Mouse (Mus musculus) liver, embryonic 13.5 days (tissue): Measurements from ENCODE around the gene Cend1. TPM values are rescaled to one million over a fixed set of nuclear protein-coding genes. Genes with fewer than 3 reads are reported as not detected.

ENCODE experiments used
- ATAC-seq: fragments of 200-750 bp; cut with Nextera tagmentation; 2 replicates; pipeline ENCODE4 v1.8.0; 2017; ENCODE audit warnings: low read depth, mild to moderate bottlenecking, moderate number of reproducible peaks, moderate library complexity
- DNase-seq: peaks from one replicate; pipeline ENCODE4 v3.0.0; 2022
- H3K27ac ChIP-seq: fragments of 300-500 bp; sonication (generic); 2 replicates; pipeline ENCODE4 v1.5.1; 2015; ENCODE audit warnings: moderate library complexity, mild to moderate bottlenecking, inconsistent platforms
- H3K27me3 ChIP-seq: fragments of 300-500 bp; sonication (generic); 2 replicates; pipeline ENCODE4 v1.6.1; 2015; ENCODE audit warnings: mild to moderate bottlenecking, inconsistent platforms
- H3K36me3 ChIP-seq: fragments of 300-500 bp; sonication (generic); 2 replicates; pipeline ENCODE4 v1.6.1; 2015; ENCODE audit warnings: mild to moderate bottlenecking, inconsistent platforms
- H3K4me1 ChIP-seq: fragments of 300-500 bp; sonication (generic); replicated peaks from 2 replicates; pipeline ENCODE4 v1.6.1; 2015; ENCODE audit warnings: inconsistent platforms
- H3K4me2 ChIP-seq: fragments of 300-500 bp; sonication (generic); 2 replicates; pipeline ENCODE4 v1.6.1; 2015; ENCODE audit warnings: inconsistent platforms, mild to moderate bottlenecking, moderate library complexity
- H3K4me3 ChIP-seq: fragments of 300-500 bp; sonication (generic); replicated peaks from 2 replicates; pipeline ENCODE4 v1.5.1; 2015; ENCODE audit warnings: mild to moderate bottlenecking, inconsistent platforms
- H3K9ac ChIP-seq: fragments of 300-500 bp; sonication (generic); 2 replicates; pipeline ENCODE4 v1.6.1; 2015; ENCODE audit warnings: mild to moderate bottlenecking, inconsistent platforms
- H3K9me3 ChIP-seq: fragments of 300-500 bp; sonication (generic); replicated peaks from 2 replicates; pipeline ENCODE4 v1.6.1; 2016; ENCODE audit warnings: inconsistent platforms
- WGBS: fragments of 180-500 bp; shearing (Covaris S2); methylation state at CpG from one replicate; pipeline ENCODE4 v1.1.7; 2015; ENCODE audit not compliant: insufficient replicate concordance; 5-methylcytosine and 5-hydroxymethylcytosine counted together
- polyA plus RNA-seq: library from polyadenylated mRNA; unstranded; fragments of >200 nt; fragmentation: Nextera tagmentation; extraction: Ambion mirVana; gene quantifications from 2 replicates; pipeline ENCODE4 v1.2.1, GENCODE M21; 2015

Gene Cend1
- polyA plus RNA-seq, 1 experiment from 2014 or later = 0.14 TPM

- ATAC-seq (no peak), DNase-seq (no peak)
- WGBS = 79% methylated on average over 4 of the region's 4 CpGs
- no peak overlapping the region for H3K9ac ChIP-seq
- no peak overlapping the region for H3K27ac ChIP-seq
- no peak overlapping the region for H3K4me3 ChIP-seq
- no peaks in the 10 kb centered on the region for H3K9me3 ChIP-seq
- no peak overlapping the region for H3K4me2 ChIP-seq
- peaks cover 68% of the 10 kb centered on the region for H3K36me3 ChIP-seq
- H3K27me3 ChIP-seq = no peaks in the 10 kb centered on the region
- H3K4me1 ChIP-seq = peaks cover 6% of the 10 kb centered on the region
These were observed 23.8 kb downstream of the Cend1 start for GRCm38 (mm10) chr7:141405466-141405865.

- no peaks in the 10 kb centered on the region for H3K4me1 ChIP-seq
- WGBS = 39% methylated on average over 5 of the region's 5 CpGs
- no peaks in the 10 kb centered on the region for H3K27me3 ChIP-seq
- H3K9ac ChIP-seq = no peak overlapping the region
- peaks cover 72% of the 10 kb centered on the region for H3K36me3 ChIP-seq
- no peaks in the 10 kb centered on the region for H3K9me3 ChIP-seq
- ATAC-seq = peak; percentile 70
- H3K4me3 ChIP-seq = no peak overlapping the region
- peak; percentile 56 for DNase-seq
- no peak overlapping the region for H3K4me2 ChIP-seq
- H3K27ac ChIP-seq = no peak overlapping the region
These were observed 26.0 kb downstream of the Cend1 start for GRCm38 (mm10) chr7:141403305-141403704.

DNA sequence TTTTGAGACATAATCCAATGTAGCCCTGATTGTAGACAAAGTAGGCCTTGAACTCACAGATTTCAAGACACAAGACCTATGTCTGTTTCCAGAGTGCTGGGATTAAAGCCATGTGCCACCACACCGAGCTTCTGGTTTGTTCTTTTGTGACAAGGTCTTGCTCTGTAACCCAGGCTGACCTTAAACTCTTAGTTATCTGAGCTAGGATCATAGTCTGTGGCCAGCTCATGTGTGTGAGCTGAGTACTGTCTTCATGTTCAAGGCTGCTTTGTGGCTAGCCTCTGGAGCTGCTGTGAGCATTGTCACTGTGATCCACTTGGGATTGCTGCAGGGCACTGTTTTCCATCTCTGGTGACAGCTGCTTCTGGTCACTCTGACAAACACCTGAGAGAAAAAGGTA lies 33.9 kb downstream of the Cend1 start:
- 0 out of 2 replicates have a peak overlapping the region, but pooled peaks have one; percentile 14 for H3K9ac ChIP-seq
- 43% methylated on average over 1 of the region's 1 CpGs for WGBS
- no peaks in the 10 kb centered on the region for H3K9me3 ChIP-seq
- H3K4me3 ChIP-seq = no peak overlapping the region
- H3K27ac ChIP-seq = peak overlapping the region; percentile 98
- H3K4me1 ChIP-seq = peaks cover 46% of the 10 kb centered on the region
- DNase-seq = no peak
- ATAC-seq = no peak
- H3K36me3 ChIP-seq = peaks cover 51% of the 10 kb centered on the region
- no peaks in the 10 kb centered on the region for H3K27me3 ChIP-seq
- peak overlapping the region; percentile 93; the same call in 1 of the 2 replicates for H3K4me2 ChIP-seq

DNA sequence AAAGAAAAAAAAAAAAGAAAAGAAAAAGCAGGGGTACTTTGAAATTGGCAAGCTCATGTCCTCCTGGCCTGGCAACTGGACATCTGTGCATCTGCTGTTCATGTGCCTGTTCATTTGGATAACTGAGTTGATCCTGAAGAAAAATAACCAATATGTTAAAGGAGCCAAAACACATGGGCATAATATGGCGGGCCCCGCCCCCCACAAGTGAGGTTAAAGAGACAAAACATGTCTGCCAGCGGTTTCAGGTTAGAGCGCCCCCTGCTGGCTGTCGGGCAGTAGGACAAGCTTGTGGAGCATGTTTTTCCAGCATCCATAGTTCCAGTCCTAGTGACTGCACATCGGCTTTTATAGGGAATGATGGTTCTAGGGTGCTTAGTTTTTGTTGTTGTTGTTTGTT lies 34.5 kb downstream of the Cend1 start:
- Histone ChIP-seq H3K4me3 (peak overlapping the region; percentile 79), H3K27me3 (no peaks in the 10 kb centered on the region), H3K9ac (peak overlapping the region; percentile 86; the same call in 1 of the 2 replicates), H3K4me1 (peaks cover 52% of the 10 kb centered on the region), H3K4me2 (peak overlapping the region; percentile 93), H3K27ac (peak overlapping the region; percentile 98), H3K9me3 (no peaks in the 10 kb centered on the region), H3K36me3 (peaks cover 46% of the 10 kb centered on the region)
- 12% methylated on average over 6 of the region's 6 CpGs for WGBS
- ATAC-seq = no peak
- peak; percentile 82 for DNase-seq

DNA sequence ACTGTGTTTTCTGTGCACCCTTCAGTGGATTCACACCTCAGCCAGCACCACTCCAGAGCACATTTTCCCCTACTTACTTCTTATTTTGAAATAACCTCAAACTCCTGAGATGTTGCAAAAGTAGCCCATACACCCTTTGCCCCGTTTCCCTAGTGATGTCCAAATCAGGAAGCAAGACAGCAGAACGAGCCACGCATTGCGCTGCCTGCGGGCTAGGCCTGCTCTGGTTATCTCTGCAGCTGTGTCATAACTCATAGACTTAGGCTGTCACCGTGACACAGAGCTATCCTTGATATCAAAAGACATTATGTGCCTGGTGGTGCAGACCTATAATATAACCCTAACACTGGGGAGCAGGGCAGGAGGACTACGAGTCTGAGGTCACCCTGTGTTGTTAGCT lies 35.1 kb downstream of the Cend1 start:
- Histone ChIP-seq H3K4me2 (peak overlapping the region; percentile 93), H3K27ac (peak overlapping the region; percentile 98), H3K9ac (peak overlapping the region; percentile 86), H3K9me3 (no peaks in the 10 kb centered on the region), H3K4me3 (peak overlapping the region; percentile 79), H3K27me3 (no peaks in the 10 kb centered on the region), H3K4me1 (peaks cover 58% of the 10 kb centered on the region), H3K36me3 (peaks cover 40% of the 10 kb centered on the region)
- DNase-seq (peak; percentile 75), ATAC-seq (peak; percentile 63)
- WGBS = 19% methylated on average over 7 of the region's 7 CpGs

- DNase-seq (peak; percentile 71), ATAC-seq (peak; percentile 48)
- Histone ChIP-seq H3K9me3 (no peaks in the 10 kb centered on the region), H3K4me3 (peak overlapping the region; percentile 79), H3K9ac (peak overlapping the region; percentile 86), H3K36me3 (peaks cover 25% of the 10 kb centered on the region), H3K4me2 (peak overlapping the region; percentile 93), H3K4me1 (peaks cover 73% of the 10 kb centered on the region), H3K27me3 (no peaks in the 10 kb centered on the region), H3K27ac (peak overlapping the region; percentile 98)
- WGBS = 13% methylated on average over 9 of the region's 9 CpGs
These were observed 36.6 kb downstream of the Cend1 start for GRCm38 (mm10) chr7:141392552-141393222.

DNA sequence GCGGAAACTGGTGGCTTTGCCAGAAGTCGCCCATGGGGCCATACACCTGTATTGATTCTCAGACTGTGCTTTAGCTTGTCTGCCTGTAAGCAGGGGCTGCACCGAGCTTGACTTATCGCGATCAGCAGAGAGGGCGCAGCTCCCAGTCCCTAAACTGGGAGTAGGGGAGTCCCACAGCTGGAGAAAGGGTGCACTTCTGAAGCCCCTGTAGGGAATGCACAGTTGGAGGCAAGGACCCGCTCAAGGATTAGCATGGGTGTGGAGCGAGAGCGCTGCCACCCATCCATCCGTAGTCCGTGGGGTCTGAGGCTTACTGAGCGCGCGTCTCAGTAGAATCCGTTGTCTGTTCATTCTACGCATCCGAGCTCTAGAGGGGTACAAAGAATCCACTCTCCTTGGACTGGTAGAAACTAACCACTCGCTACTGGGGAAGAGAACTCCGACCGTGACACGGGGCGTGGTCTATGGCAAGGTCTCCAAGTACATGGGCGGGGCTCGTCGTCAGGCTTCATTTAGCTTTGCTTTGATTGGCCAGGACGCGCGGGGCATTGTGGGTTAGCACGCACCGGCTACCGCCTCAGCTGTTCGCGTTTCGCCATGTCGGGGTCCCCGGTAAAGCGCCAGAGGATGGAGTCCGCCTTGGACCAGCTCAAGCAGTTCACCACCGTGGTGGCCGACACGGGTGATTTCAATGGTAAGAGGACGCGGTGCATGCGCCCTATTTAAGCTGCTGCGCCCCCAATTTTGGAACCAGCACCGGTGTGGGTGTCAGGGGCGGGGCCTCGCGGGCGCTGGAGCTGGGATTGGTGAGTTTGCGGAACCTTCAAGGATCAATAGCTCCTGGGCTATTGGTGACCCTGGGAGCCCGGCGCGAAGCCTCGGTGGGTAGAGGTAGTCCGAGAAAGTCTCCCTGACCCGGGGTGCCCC lies 37.4 kb downstream of the Cend1 start, which contains the start of gene Taldo1:
Gene Taldo1 (plus strand): TSS at position 575 of the 927 bp plus-strand sequence.
- under 1% methylated on average over 57 of the region's 57 CpGs for WGBS
- H3K36me3 ChIP-seq = peaks cover 17% of the 10 kb centered on the region
- H3K27ac ChIP-seq = peak within 1 kb of the TSS; percentile 98
- DNase-seq (peak; percentile 97), ATAC-seq (peak; percentile 77)
- peak within 1 kb of the TSS; percentile 93 for H3K4me2 ChIP-seq
- H3K27me3 ChIP-seq = no peaks in the 10 kb centered on the region
- no peaks in the 10 kb centered on the region for H3K9me3 ChIP-seq
- peak within 1 kb of the TSS; percentile 86 for H3K9ac ChIP-seq
- peaks cover 81% of the 10 kb centered on the region for H3K4me1 ChIP-seq
- peak within 1 kb of the TSS; percentile 79 for H3K4me3 ChIP-seq

GRCm38 (mm10) chr7:141390326-141391259 lies 38.7 kb downstream of the Cend1 start:
- ATAC-seq (no peak), DNase-seq (no peak)
- Histone ChIP-seq H3K27ac (peak overlapping the region; percentile 98), H3K9ac (peak overlapping the region; percentile 86), H3K9me3 (no peaks in the 10 kb centered on the region), H3K27me3 (no peaks in the 10 kb centered on the region), H3K4me1 (peaks cover 81% of the 10 kb centered on the region), H3K4me3 (peak overlapping the region; percentile 79), H3K36me3 (peaks cover 4% of the 10 kb centered on the region), H3K4me2 (peak overlapping the region; percentile 93)
- WGBS = 43% methylated on average over 9 of the region's 9 CpGs

DNA sequence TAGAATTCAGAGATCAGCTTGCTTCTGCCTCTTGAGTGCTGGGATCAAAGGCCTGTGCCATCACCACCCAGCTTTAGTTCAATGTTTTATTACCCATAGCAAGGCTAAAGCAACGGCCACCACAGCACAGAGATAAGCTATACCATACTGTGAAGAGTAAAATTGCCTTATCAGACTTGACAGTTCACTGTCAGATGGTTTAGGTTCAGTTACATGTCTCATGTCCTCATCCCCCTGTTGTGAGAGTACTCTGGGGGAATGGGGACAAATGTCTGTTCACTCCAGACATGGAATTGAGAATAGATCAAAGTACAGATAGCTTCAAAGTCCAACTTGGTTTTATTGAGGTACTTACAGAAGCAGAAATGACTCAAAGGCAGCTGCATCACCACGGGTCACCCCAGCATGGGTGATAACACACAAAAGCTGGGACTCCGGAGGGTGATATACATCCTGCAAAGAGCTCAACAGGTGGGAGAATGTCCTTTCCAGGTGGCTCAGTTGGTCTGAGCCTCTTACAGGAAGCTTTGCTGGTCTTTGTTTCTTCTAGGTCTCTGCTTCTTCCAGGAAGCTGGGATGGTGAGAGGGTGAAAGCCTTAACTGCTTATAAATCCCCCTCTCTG lies 40.7 kb downstream of the Cend1 start:
- H3K9me3 ChIP-seq = no peaks in the 10 kb centered on the region
- H3K36me3 ChIP-seq = no peaks in the 10 kb centered on the region
- WGBS = 12% methylated on average over 3 of the region's 3 CpGs
- no peaks in the 10 kb centered on the region for H3K27me3 ChIP-seq
- H3K9ac ChIP-seq = peak overlapping the region; percentile 48
- peak overlapping the region; percentile 98 for H3K27ac ChIP-seq
- H3K4me1 ChIP-seq = peaks cover 70% of the 10 kb centered on the region
- DNase-seq (peak; percentile 36), ATAC-seq (peak; percentile 34)
- H3K4me3 ChIP-seq = no peak overlapping the region
- peak overlapping the region; percentile 26 for H3K4me2 ChIP-seq

- Histone ChIP-seq H3K36me3 (no peaks in the 10 kb centered on the region), H3K4me1 (peaks cover 68% of the 10 kb centered on the region), H3K27me3 (no peaks in the 10 kb centered on the region)
These were observed 41.3 kb downstream of the Cend1 start for GRCm38 (mm10) chr7:141387807-141388486.

More at GRCm38 (mm10) chr7:141387807-141388486, 41.3 kb downstream of the Cend1 start:
- WGBS = 25% methylated on average over 2 of the region's 2 CpGs
- peak; percentile 40 for DNase-seq
- Histone ChIP-seq H3K4me3 (no peak overlapping the region), H3K4me2 (peak overlapping the region; percentile 26), H3K9ac (peak overlapping the region; percentile 48), H3K9me3 (no peaks in the 10 kb centered on the region), H3K27ac (peak overlapping the region; percentile 98)
- no peak for ATAC-seq
